Mouse (Mus musculus) MEL-GATA-1-ER (cell line): ENCODE measurements around the gene Eif4g1.

Experiments
- DNase-seq: peaks from one replicate; pipeline ENCODE4 v3.0.0-alpha.2; 2012; ENCODE audit warnings: low read depth; ENCODE audit errors: extremely low read depth

Eif4g1 gene

GRCm38 (mm10) chr16:20706407-20707055 is 38.4 kb downstream of the Eif4g1 start:
- DNase-seq: no peak

GRCm38 (mm10) chr16:20708220-20708938 is 40.3 kb downstream of the Eif4g1 start:
- no peak for DNase-seq

- DNase-seq: no peak
These were observed 41.0 kb downstream of the Eif4g1 start for GRCm38 (mm10) chr16:20708939-20709734.

GRCm38 (mm10) chr16:20710370-20710769 is 42.3 kb downstream of the Eif4g1 start:
- no peak for DNase-seq

- DNase-seq: no peak
These were observed 42.7 kb downstream of the Eif4g1 start for GRCm38 (mm10) chr16:20710810-20711209.

GRCm38 (mm10) chr16:20712190-20712589 is 44.1 kb downstream of the Eif4g1 start:
- no peak for DNase-seq

GRCm38 (mm10) chr16:20712889-20713288 is 44.8 kb downstream of the Eif4g1 start:
- no peak for DNase-seq

- no peak for DNase-seq
These were observed 46.4 kb downstream of the Eif4g1 start for GRCm38 (mm10) chr16:20714307-20715080.

- no peak for DNase-seq
These were observed 47.0 kb downstream of the Eif4g1 start for GRCm38 (mm10) chr16:20715161-20715560.

- DNase-seq: no peak
These were observed 47.5 kb downstream of the Eif4g1 start for GRCm38 (mm10) chr16:20715566-20715965.

- DNase-seq: peak; percentile 54
These were observed 48.1 kb downstream of the Eif4g1 start for GRCm38 (mm10) chr16:20715976-20716840.

GRCm38 (mm10) chr16:20716841-20717180 is 48.7 kb downstream of the Eif4g1 start:
- DNase-seq: no peak

- peak; percentile 94 for DNase-seq
These were observed 49.3 kb downstream of the Eif4g1 start, which contains the start of the genes Polr2h and Clcn2 for GRCm38 (mm10) chr16:20717181-20717977. Polr2h (plus strand) TSS chr16:20717665. Clcn2 (minus strand) TSS chr16:20717746.

- DNase-seq: peak; percentile 81
These were observed 50.0 kb downstream of the Eif4g1 start for GRCm38 (mm10) chr16:20717978-20718670.

- DNase-seq: no peak
These were observed 53.7 kb downstream of the Eif4g1 start for GRCm38 (mm10) chr16:20721808-20722207.

- DNase-seq: no peak
These were observed 54.6 kb downstream of the Eif4g1 start for GRCm38 (mm10) chr16:20722736-20723135.

- no peak for DNase-seq
These were observed 55.1 kb downstream of the Eif4g1 start for GRCm38 (mm10) chr16:20723247-20723646.

- DNase-seq: no peak
These were observed 56.2 kb downstream of the Eif4g1 start for GRCm38 (mm10) chr16:20724338-20724748.

GRCm38 (mm10) chr16:20725321-20725720 is 57.2 kb downstream of the Eif4g1 start:
- DNase-seq: no peak
